Mouse (Mus musculus) hindbrain, embryonic 14.5 days (tissue): ENCODE data around the gene Egf. TPM values are rescaled to one million over a fixed set of nuclear protein-coding genes. Genes with fewer than 3 reads are reported as not detected.

Experiments
- ATAC-seq: fragments of 200-750 bp; cut with Nextera tagmentation; 2 replicates; pipeline ENCODE4 v1.8.0; 2017; ENCODE audit warnings: moderate number of reproducible peaks, mild to moderate bottlenecking, moderate TSS enrichment, moderate library complexity; ENCODE audit not compliant: low FRiP score
- DNase-seq: peaks from one replicate; pipeline ENCODE4 v3.0.0-alpha.2; 2015; ENCODE audit warnings: low spot score
- H3K27ac ChIP-seq: fragments of 300-500 bp; sonication (generic); 2 replicates; pipeline ENCODE4 v1.5.1; 2014; ENCODE audit warnings: mild to moderate bottlenecking, moderate library complexity
- H3K27me3 ChIP-seq: fragments of 300-500 bp; sonication (generic); 2 replicates; pipeline ENCODE4 v1.6.1; 2014; ENCODE audit warnings: mild to moderate bottlenecking, low read length, mixed read lengths; ENCODE audit not compliant: control insufficient read depth, insufficient read depth
- H3K36me3 ChIP-seq: fragments of 300-500 bp; sonication (generic); replicated peaks from 2 replicates; pipeline ENCODE4 v1.6.1; 2014; ENCODE audit not compliant: control insufficient read depth, insufficient read depth
- H3K4me1 ChIP-seq: fragments of 300-500 bp; sonication (generic); replicated peaks from 2 replicates; pipeline ENCODE4 v1.6.1; 2014; ENCODE audit warnings: antibody characterized with exemption, low read length, mixed read lengths; ENCODE audit not compliant: control insufficient read depth, insufficient read depth
- H3K4me2 ChIP-seq: fragments of 300-500 bp; sonication (generic); replicated peaks from 2 replicates; pipeline ENCODE4 v1.6.1; 2014; ENCODE audit warnings: mild to moderate bottlenecking, moderate library complexity
- H3K4me3 ChIP-seq: fragments of 300-500 bp; sonication (generic); replicated peaks from 2 replicates; pipeline ENCODE4 v1.5.1; 2014; ENCODE audit warnings: mild to moderate bottlenecking, low read length
- H3K9ac ChIP-seq: fragments of 300-500 bp; sonication (generic); 2 replicates; pipeline ENCODE4 v1.6.1; 2014
- H3K9me3 ChIP-seq: fragments of 300-500 bp; sonication (generic); 2 replicates; pipeline ENCODE4 v1.6.1; 2016; ENCODE audit warnings: low read length; ENCODE audit not compliant: control insufficient read depth
- WGBS: fragments of 180-500 bp; shearing (Covaris S2); extraction: QIAGEN DNeasy Blood & Tissue Kit; methylation state at CpG from one replicate; pipeline ENCODE4 v1.1.7; 2014; 5-methylcytosine and 5-hydroxymethylcytosine counted together
- polyA plus RNA-seq: library from polyadenylated mRNA; unstranded; fragments of >200 nt; fragmentation: Nextera tagmentation; extraction: Ambion mirVana; gene quantifications from 2 replicates; pipeline ENCODE4 v1.2.1, GENCODE M21; 2014

The Egf gene
- polyA plus RNA-seq, 1 experiment from 2014 or later = 2.2 TPM

DNA sequence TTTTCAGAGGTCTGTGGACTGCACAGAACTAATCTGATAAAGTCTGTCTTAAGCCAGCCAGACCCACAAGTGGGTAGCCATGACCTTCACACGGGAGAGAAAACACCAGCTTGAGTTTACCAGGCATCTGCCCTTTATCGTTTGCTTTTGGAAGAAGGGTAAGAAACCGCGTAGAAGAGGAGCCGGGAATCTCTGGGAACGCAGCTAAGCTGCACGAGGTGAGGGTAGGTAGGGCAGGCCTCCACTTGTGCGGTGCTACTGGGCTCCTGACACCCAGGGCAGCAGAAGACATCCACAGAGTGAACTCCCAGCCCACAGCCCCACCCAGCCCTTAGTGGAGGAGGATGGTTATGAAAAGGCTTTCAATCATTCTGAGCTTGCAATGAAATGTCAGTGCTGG is 59.2 kb downstream of the Egf start:
- ATAC-seq = no peak
- Histone ChIP-seq H3K9ac (no peak overlapping the region), H3K4me3 (no peak overlapping the region), H3K4me1 (no peaks in the 10 kb centered on the region), H3K9me3 (no peaks in the 10 kb centered on the region), H3K27me3 (no peaks in the 10 kb centered on the region), H3K4me2 (no peak overlapping the region), H3K27ac (no peak overlapping the region), H3K36me3 (no peaks in the 10 kb centered on the region)
- DNase-seq = no peak
- WGBS = 94% methylated on average over 8 of the region's 8 CpGs

DNA sequence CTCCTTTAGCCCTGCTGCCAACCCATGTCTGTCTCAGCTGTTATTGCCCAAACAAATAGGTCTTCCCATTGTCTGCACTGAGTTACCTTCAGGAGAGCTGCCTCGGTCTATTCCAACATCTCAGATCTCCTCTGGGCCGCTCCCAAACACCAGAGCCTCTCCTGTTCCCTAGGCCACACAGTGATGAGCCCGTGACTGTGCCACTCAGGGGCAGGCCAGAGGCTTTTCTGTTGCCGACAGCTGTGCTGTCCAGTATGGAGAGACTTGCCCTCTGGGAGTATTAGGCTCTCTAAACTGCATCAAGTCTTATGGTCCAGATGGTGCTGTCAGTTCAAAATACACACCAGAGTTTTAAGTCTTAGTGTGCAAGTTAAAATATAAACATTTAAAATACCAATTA is 61.5 kb downstream of the Egf start:
- Histone ChIP-seq H3K9me3 (no peaks in the 10 kb centered on the region), H3K27me3 (no peaks in the 10 kb centered on the region), H3K36me3 (no peaks in the 10 kb centered on the region), H3K4me3 (no peak overlapping the region), H3K4me2 (no peak overlapping the region), H3K27ac (no peak overlapping the region), H3K9ac (no peak overlapping the region), H3K4me1 (no peaks in the 10 kb centered on the region)
- 61% methylated on average over 4 of the region's 4 CpGs for WGBS
- DNase-seq = no peak
- no peak for ATAC-seq

DNA sequence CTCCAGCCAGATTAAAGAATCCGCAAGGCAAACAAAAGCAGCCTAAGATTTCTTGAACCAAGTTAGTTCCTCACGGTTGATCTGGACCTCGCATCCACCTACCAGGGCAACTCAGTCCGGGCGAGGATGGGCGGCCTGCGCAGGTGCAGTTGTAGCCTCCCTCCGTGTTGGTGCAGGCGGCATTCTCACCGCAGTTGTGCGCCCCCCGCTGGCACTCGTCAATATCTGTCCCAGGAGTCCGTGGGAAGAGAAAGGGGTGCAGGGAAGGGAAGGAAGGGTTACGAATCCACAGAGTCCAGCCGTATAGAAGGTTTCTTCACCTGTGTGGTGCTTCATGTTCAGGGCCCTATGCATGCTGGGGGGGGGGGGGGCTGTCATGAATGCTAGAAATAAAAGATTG is 62.3 kb downstream of the Egf start:
- WGBS = 56% methylated on average over 16 of the region's 16 CpGs
- H3K9ac ChIP-seq = no peak overlapping the region
- no peak overlapping the region for H3K4me3 ChIP-seq
- H3K4me1 ChIP-seq = no peaks in the 10 kb centered on the region
- DNase-seq = no peak
- no peaks in the 10 kb centered on the region for H3K27me3 ChIP-seq
- no peak overlapping the region for H3K4me2 ChIP-seq
- ATAC-seq = no peak
- no peak overlapping the region for H3K27ac ChIP-seq
- H3K36me3 ChIP-seq = no peaks in the 10 kb centered on the region
- H3K9me3 ChIP-seq = no peaks in the 10 kb centered on the region

DNA sequence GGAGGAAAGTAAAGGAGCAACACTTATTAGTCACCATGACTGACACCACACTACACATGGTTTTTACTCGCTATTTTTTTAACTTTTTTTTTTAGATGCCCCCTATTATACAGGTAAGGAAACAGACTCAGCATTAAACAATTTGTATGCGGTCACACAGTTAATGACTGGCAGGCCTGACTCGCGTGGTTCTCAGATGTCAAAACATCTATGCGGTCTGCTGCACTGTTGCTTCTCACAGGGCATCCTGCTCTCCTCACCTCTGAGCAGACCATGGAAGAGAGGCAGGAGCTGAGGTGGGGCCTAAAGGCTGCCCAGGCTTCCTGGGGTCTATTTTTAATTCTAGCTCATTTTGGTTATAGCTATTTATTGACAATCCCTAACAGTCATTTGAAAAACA is 67.7 kb downstream of the Egf start:
- DNase-seq (no peak), ATAC-seq (no peak)
- no peaks in the 10 kb centered on the region for H3K4me1 ChIP-seq
- no peaks in the 10 kb centered on the region for H3K36me3 ChIP-seq
- H3K4me3 ChIP-seq = no peak overlapping the region
- no peaks in the 10 kb centered on the region for H3K27me3 ChIP-seq
- H3K27ac ChIP-seq = no peak overlapping the region
- 75% methylated on average over 5 of the region's 5 CpGs for WGBS
- H3K9ac ChIP-seq = no peak overlapping the region
- H3K9me3 ChIP-seq = no peaks in the 10 kb centered on the region
- no peak overlapping the region for H3K4me2 ChIP-seq

DNA sequence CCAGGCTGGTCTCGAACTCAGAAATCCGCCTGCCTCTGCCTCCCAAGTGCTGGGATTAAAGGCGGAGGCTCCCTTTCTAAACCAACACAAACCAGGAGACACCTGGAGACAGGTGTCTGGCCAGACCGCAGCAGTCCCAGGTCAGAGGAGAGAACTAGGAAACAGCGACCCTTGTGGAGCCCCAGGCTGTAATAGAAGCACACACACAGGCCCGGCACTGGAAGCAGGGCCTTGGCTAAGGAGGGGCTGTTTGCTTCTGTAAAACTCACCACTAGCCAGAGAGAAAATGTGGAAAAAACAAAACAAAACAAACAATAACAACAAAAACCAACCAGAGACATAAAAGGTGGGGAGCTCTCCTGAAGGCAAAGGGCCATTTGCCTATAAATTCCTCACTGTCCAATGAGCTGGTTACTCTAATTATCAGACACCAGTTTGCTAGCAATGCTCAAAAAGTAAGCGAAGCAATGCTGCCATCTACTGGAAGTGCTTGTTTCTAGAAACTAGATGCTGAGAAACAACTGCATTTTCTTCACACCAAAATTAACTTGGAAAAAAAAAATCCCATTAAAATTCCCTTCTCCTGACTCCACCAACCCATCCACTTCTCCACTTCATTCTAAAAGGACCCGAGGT is 68.3 kb downstream of the Egf start:
- Histone ChIP-seq H3K9ac (no peak overlapping the region), H3K36me3 (no peaks in the 10 kb centered on the region), H3K27me3 (no peaks in the 10 kb centered on the region), H3K9me3 (no peaks in the 10 kb centered on the region), H3K4me2 (no peak overlapping the region), H3K27ac (no peak overlapping the region), H3K4me3 (no peak overlapping the region), H3K4me1 (no peaks in the 10 kb centered on the region)
- ATAC-seq (no peak), DNase-seq (peak; percentile 94)
- WGBS = 62% methylated on average over 8 of the region's 8 CpGs

DNA sequence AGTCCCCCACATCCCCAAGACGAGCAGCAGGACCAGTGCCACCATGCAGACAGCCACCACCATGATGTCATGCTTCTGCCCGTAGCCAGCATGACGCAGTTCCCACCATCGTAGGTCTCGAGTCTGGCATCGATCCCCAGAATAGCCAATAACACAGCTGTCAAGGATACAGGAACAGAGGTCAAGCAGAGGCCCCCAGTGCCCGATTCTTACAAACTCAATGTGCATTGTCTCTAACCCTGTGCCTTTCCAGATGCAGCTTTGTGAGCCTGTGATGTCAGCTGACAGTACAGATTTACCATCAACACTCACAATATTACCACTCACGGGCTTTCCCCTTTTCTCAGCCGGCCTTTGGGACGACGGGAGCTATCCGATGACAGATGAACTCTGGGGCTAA is 68.9 kb downstream of the Egf start:
- no peaks in the 10 kb centered on the region for H3K27me3 ChIP-seq
- WGBS = 77% methylated on average over 12 of the region's 12 CpGs
- H3K4me1 ChIP-seq = no peaks in the 10 kb centered on the region
- H3K4me3 ChIP-seq = no peak overlapping the region
- no peaks in the 10 kb centered on the region for H3K9me3 ChIP-seq
- H3K27ac ChIP-seq = no peak overlapping the region
- H3K4me2 ChIP-seq = no peak overlapping the region
- DNase-seq (no peak), ATAC-seq (no peak)
- no peaks in the 10 kb centered on the region for H3K36me3 ChIP-seq
- no peak overlapping the region for H3K9ac ChIP-seq

DNA sequence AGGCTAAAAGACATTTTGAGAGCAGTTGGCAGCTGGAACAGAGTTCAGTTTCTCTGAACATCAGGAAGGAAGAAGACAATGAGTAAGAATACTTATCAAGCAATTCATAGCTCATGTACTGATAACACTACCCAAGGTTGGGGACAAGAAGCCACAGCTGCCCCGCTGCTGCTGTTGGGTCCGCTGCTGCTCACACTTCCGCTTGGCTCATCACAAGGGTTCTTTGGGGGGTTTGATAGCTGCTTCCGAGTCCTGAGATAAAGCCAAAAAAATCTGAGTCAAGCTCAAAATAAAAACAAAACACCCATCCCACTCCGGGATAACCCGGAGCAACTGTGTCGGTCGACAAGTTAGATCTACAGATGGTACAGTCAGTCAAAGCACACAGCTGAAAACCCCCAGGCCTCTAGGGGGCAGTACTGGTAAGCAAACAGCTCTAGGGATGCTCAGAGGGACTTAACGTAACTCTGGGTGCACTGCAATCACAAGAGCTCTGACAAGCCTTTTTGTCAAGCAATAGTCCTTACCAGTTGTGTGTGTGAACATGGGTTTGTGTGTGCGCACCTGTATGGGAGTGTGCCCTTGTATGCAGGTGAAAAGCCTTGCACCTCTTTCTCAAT is 71.9 kb downstream of the Egf start:
- DNase-seq (no peak), ATAC-seq (no peak)
- H3K27ac ChIP-seq = no peak overlapping the region
- no peaks in the 10 kb centered on the region for H3K36me3 ChIP-seq
- no peaks in the 10 kb centered on the region for H3K9me3 ChIP-seq
- no peaks in the 10 kb centered on the region for H3K27me3 ChIP-seq
- H3K4me2 ChIP-seq = no peak overlapping the region
- peaks cover 4% of the 10 kb centered on the region; the same call in 1 of the 2 replicates for H3K4me1 ChIP-seq
- no peak overlapping the region for H3K4me3 ChIP-seq
- WGBS = 90% methylated on average over 10 of the region's 10 CpGs
- no peak overlapping the region for H3K9ac ChIP-seq

DNA sequence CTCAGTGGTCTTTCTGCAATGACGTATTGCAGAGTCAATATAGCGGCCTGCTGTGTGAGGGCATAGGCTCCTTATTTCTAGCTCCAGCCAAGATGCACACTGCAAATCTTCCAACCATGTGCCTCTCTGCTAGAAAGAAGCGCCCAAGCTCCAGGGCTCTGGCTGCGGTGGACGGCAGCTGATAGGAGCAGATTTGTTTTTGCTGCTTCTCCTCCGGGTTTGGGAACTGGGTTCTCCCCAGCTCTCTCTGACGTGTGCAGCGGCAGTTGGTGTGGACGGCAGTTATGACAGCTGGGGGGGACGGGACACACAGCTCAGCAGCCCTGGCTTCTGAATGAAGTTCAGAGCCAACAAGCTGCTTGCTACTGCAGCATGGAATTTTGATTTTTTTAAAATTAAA is 72.7 kb downstream of the Egf start:
- DNase-seq (no peak), ATAC-seq (no peak)
- peaks cover 4% of the 10 kb centered on the region; the same call in 1 of the 2 replicates for H3K4me1 ChIP-seq
- no peak overlapping the region for H3K27ac ChIP-seq
- no peak overlapping the region for H3K4me3 ChIP-seq
- H3K36me3 ChIP-seq = no peaks in the 10 kb centered on the region
- no peak overlapping the region for H3K4me2 ChIP-seq
- H3K27me3 ChIP-seq = no peaks in the 10 kb centered on the region
- WGBS = 84% methylated on average over 10 of the region's 10 CpGs
- H3K9ac ChIP-seq = no peak overlapping the region
- H3K9me3 ChIP-seq = no peaks in the 10 kb centered on the region

DNA sequence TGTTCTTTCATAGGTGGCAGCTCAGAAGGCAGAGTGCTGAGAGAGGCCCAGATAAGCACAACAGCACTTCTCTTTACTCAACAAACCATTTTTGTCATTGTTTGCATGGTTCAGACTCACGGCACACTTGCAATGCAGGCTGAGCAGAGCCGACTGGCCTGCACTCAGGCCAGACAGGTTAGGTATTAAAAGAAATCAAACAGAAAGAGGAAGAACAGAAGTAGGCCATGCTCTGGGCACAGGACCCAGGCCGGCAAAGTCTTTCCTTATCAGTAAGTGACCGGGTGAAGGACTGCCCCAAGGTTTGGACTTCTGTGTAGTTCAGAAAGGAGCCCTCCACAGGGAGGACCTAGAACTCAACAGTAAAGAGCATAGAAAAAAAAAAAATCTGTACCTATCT is 73.3 kb downstream of the Egf start:
- 93% methylated on average over 4 of the region's 4 CpGs for WGBS

More for the DNA sequence above, 73.3 kb downstream of the Egf start:
- no peak overlapping the region for H3K4me2 ChIP-seq
- DNase-seq (no peak), ATAC-seq (no peak)
- no peak overlapping the region for H3K9ac ChIP-seq
- H3K4me3 ChIP-seq = no peak overlapping the region
- no peaks in the 10 kb centered on the region for H3K36me3 ChIP-seq
- H3K4me1 ChIP-seq = peaks cover 4% of the 10 kb centered on the region; the same call in 1 of the 2 replicates
- H3K27ac ChIP-seq = no peak overlapping the region
- no peaks in the 10 kb centered on the region for H3K27me3 ChIP-seq
- H3K9me3 ChIP-seq = no peaks in the 10 kb centered on the region
